Mouse (Mus musculus): Measurements from ENCODE around the gene Ugdh.

- TF ChIP-seq CTCF (IDR thresholded peaks at IDR 0.05; ENCODE audit: control insufficient read depth, insufficient read depth, low read length) (no peak), POLR2A (IDR thresholded peaks at IDR 0.05; ENCODE audit: borderline replicate concordance, control insufficient read depth, low read depth, low read length) (no peak)
Measured at GRCm38 (mm10) chr5:65420822-65421221, 14.9 kb downstream of the Ugdh start.

Measured in bone marrow, adult 2 months (tissue).